Mouse (Mus musculus) spleen, adult 2 months (tissue): ENCODE results near the gene Epn3. TPM values are rescaled to one million over a fixed set of nuclear protein-coding genes. Genes with fewer than 3 reads are reported as not detected.

Experiments used
- DNase-seq, 2 experiments: peaks; one replicate each; pipeline versions ENCODE4 v3.0.0 to v3.0.0-alpha.2; 2012 to 2021; ENCODE audit warnings: low spot score in 2 of 2, low read depth in 1 of 2
- H3K27ac ChIP-seq: fragments of 200-500 bp; 2 replicates; pipeline ENCODE4 v1.5.1; 2012; ENCODE audit warnings: low read length, inconsistent platforms; ENCODE audit not compliant: insufficient read depth
- H3K27me3 ChIP-seq: fragments of 200-500 bp; 2 replicates; pipeline ENCODE4 v1.6.1; 2012; ENCODE audit warnings: mild to moderate bottlenecking, moderate library complexity, low read length, inconsistent platforms; ENCODE audit not compliant: control insufficient read depth, insufficient read depth
- H3K36me3 ChIP-seq: fragments of 200-500 bp; 2 replicates; pipeline ENCODE4 v1.6.1; 2012; ENCODE audit warnings: mild to moderate bottlenecking, low read length, inconsistent platforms; ENCODE audit not compliant: control insufficient read depth, insufficient read depth
- H3K4me1 ChIP-seq: fragments of 200-500 bp; 2 replicates; pipeline ENCODE4 v1.6.1; 2011; ENCODE audit warnings: inconsistent platforms; ENCODE audit not compliant: control insufficient read depth, insufficient read depth, insufficient read length
- H3K4me3 ChIP-seq: fragments of 200-500 bp; 2 replicates; pipeline ENCODE4 v1.5.1; 2011; ENCODE audit warnings: mild to moderate bottlenecking, inconsistent platforms; ENCODE audit not compliant: insufficient read depth, insufficient read length; ENCODE audit errors: extremely low read depth
- CTCF ChIP-seq: fragments of 200-500 bp; IDR thresholded peaks from 2 replicates; pipeline ENCODE4 v1.5.1; 2011; ENCODE audit warnings: mild to moderate bottlenecking, inconsistent platforms; ENCODE audit not compliant: insufficient read depth, insufficient read length, insufficient replicate concordance; ENCODE audit errors: extremely low read depth
- POLR2A ChIP-seq: fragments of 200-500 bp; IDR thresholded peaks from 2 replicates; pipeline ENCODE4 v1.6.1; 2011; ENCODE audit warnings: low read depth, low read length, inconsistent platforms
- WGBS: fragments of 180-500 bp; shearing (Covaris S2); methylation state at CpG from one replicate; pipeline ENCODE4 v1.1.7; 2018; 5-methylcytosine and 5-hydroxymethylcytosine counted together
- polyA plus RNA-seq: library from polyadenylated mRNA; depleted of rRNA; stranded (reverse); fragments of >200 nt; gene quantifications from 2 replicates; pipeline ENCODE4 v1.2.3, GENCODE M21; 2012; rRNA removed

Epn3 gene
- polyA plus RNA-seq: 0.23 and 0.39 TPM in 2 replicates

GRCm38 (mm10) chr11:94499661-94500152 is at the start of gene Epn3:
TSS of gene Epn3 (minus strand) at chr11:94499974.
- Histone ChIP-seq H3K27ac (no peak within 1 kb of the TSS), H3K4me3 (no peak within 1 kb of the TSS), H3K36me3 (no peaks in the 10 kb centered on the region), H3K27me3 (peaks cover 6% of the 10 kb centered on the region; the same call in 1 of the 2 replicates), H3K4me1 (no peaks in the 10 kb centered on the region)
- WGBS: 1% methylated on average over 26 of the region's 26 CpGs
- TF ChIP-seq POLR2A: no peak
- no peak for TF ChIP-seq CTCF
- no peak for DNase-seq

- Histone ChIP-seq H3K4me3 (peak within 1 kb of the TSS; percentile 68), H3K27me3 (no peaks in the 10 kb centered on the region), H3K4me1 (peaks cover 6% of the 10 kb centered on the region; the same call in 1 of the 2 replicates), H3K27ac (peak within 1 kb of the TSS; percentile 83), H3K36me3 (no peaks in the 10 kb centered on the region)
- TF ChIP-seq CTCF: peak; percentile 87
- no peak for TF ChIP-seq POLR2A
- 2% methylated on average over 49 of the region's 49 CpGs for WGBS
- peak; percentile 81 to 89 for DNase-seq
Measured at GRCm38 (mm10) chr11:94548888-94549690, 49.3 kb upstream of the Epn3 start, which contains the start of gene Rsad1. TSS of gene Rsad1 (minus strand) at chr11:94549255.

- Histone ChIP-seq H3K4me3 (peak overlapping the region; percentile 68), H3K4me1 (peaks cover 6% of the 10 kb centered on the region; the same call in 1 of the 2 replicates), H3K36me3 (no peaks in the 10 kb centered on the region), H3K27me3 (no peaks in the 10 kb centered on the region), H3K27ac (peak overlapping the region; percentile 83)
- peak; percentile 7 to 12 for DNase-seq
- WGBS: 4% methylated on average over 24 of the region's 24 CpGs
- no peak for TF ChIP-seq POLR2A
- no peak for TF ChIP-seq CTCF
Measured at GRCm38 (mm10) chr11:94548041-94548784, 48.4 kb upstream of the Epn3 start.

- DNase-seq: no peak
- Histone ChIP-seq H3K27ac (no peak overlapping the region), H3K27me3 (no peaks in the 10 kb centered on the region), H3K36me3 (0 out of 2 replicates have a peak, but pooled peaks cover 2% of the 10 kb centered on the region), H3K4me3 (no peak overlapping the region), H3K4me1 (peaks cover 6% of the 10 kb centered on the region; the same call in 1 of the 2 replicates)
- WGBS: 94% methylated on average over 6 of the region's 6 CpGs
- TF ChIP-seq CTCF (no peak), POLR2A (no peak)
Measured at GRCm38 (mm10) chr11:94547271-94547670, 47.5 kb upstream of the Epn3 start.

- Histone ChIP-seq H3K36me3 (0 out of 2 replicates have a peak, but pooled peaks cover 2% of the 10 kb centered on the region), H3K4me3 (no peak overlapping the region), H3K27ac (no peak overlapping the region), H3K27me3 (no peaks in the 10 kb centered on the region), H3K4me1 (peaks cover 6% of the 10 kb centered on the region; the same call in 1 of the 2 replicates)
- DNase-seq: no peak
- 92% methylated on average over 5 of the region's 5 CpGs for WGBS
- TF ChIP-seq POLR2A (no peak), CTCF (no peak)
Measured at GRCm38 (mm10) chr11:94546381-94546780, 46.6 kb upstream of the Epn3 start.

- Histone ChIP-seq H3K27ac (no peak overlapping the region), H3K36me3 (0 out of 2 replicates have a peak, but pooled peaks cover 2% of the 10 kb centered on the region), H3K4me1 (peaks cover 6% of the 10 kb centered on the region; the same call in 1 of the 2 replicates), H3K27me3 (no peaks in the 10 kb centered on the region), H3K4me3 (no peak overlapping the region)
- no peak for TF ChIP-seq POLR2A
- TF ChIP-seq CTCF: no peak
- DNase-seq: no peak
- WGBS: 88% methylated on average over 18 of the region's 18 CpGs
Measured at GRCm38 (mm10) chr11:94544422-94544821, 44.6 kb upstream of the Epn3 start.
